Mouse (Mus musculus) heart, embryonic 14.5 days (tissue): Measurements from ENCODE around the gene Litaf. TPM values are rescaled to one million over a fixed set of nuclear protein-coding genes. Genes with fewer than 3 reads are reported as not detected.

ENCODE experiments used
- ATAC-seq: fragments of 200-750 bp; cut with Nextera tagmentation; 2 replicates; pipeline ENCODE4 v1.8.0; 2017; ENCODE audit warnings: low read depth, moderate TSS enrichment; ENCODE audit not compliant: insufficient number of reproducible peaks, insufficient read depth, low FRiP score
- H3K27ac ChIP-seq, 2 experiments: fragments of 200-500 bp in 1 of 2; fragments of 300-500 bp in 1 of 2; sonication (generic) in 1 of 2; replicated peaks in 1 of 2; 2 replicates each; pipeline ENCODE4 v1.5.1; 2012 to 2014; ENCODE audit warnings: low read depth in 2 of 2, low read length in 2 of 2, control low read depth in 1 of 2, mild to moderate bottlenecking in 1 of 2, mixed read lengths in 1 of 2; ENCODE audit not compliant: control insufficient read depth in 1 of 2, insufficient read depth in 1 of 2
- H3K27me3 ChIP-seq: fragments of 300-500 bp; sonication (generic); 2 replicates; pipeline ENCODE4 v1.6.1; 2014; ENCODE audit warnings: mild to moderate bottlenecking, low read length, control low read depth; ENCODE audit not compliant: control insufficient read depth, insufficient read depth
- H3K36me3 ChIP-seq: fragments of 300-500 bp; sonication (generic); 2 replicates; pipeline ENCODE4 v1.6.1; 2014; ENCODE audit warnings: mild to moderate bottlenecking, control low read depth, low read length, mixed read lengths; ENCODE audit not compliant: control insufficient read depth, insufficient read depth
- H3K4me1 ChIP-seq, 2 experiments: fragments of 200-500 bp in 1 of 2; fragments of 300-500 bp in 1 of 2; sonication (generic) in 1 of 2; 2 replicates each; pipeline ENCODE4 v1.6.1; 2012 to 2014; ENCODE audit warnings: low read length in 2 of 2, control low read depth in 1 of 2, mixed read lengths in 1 of 2; ENCODE audit not compliant: control insufficient read depth in 2 of 2, insufficient read depth in 2 of 2
- H3K4me2 ChIP-seq: fragments of 300-500 bp; sonication (generic); 2 replicates; pipeline ENCODE4 v1.6.1; 2014; ENCODE audit warnings: mild to moderate bottlenecking, low read length
- H3K4me3 ChIP-seq, 2 experiments: fragments of 200-500 bp in 1 of 2; fragments of 300-500 bp in 1 of 2; sonication (generic) in 1 of 2; 2 replicates each; pipeline ENCODE4 v1.5.1; 2012 to 2014; ENCODE audit warnings: low read length in 2 of 2, mild to moderate bottlenecking in 2 of 2, control low read depth in 1 of 2, low read depth in 1 of 2, moderate library complexity in 1 of 2; ENCODE audit not compliant: control insufficient read depth in 1 of 2, insufficient read depth in 1 of 2
- H3K9ac ChIP-seq: fragments of 300-500 bp; sonication (generic); 2 replicates; pipeline ENCODE4 v1.6.1; 2014; ENCODE audit warnings: mild to moderate bottlenecking, low read length
- H3K9me3 ChIP-seq: fragments of 300-500 bp; sonication (generic); 2 replicates; pipeline ENCODE4 v1.6.1; 2016; ENCODE audit warnings: low read length, control low read depth; ENCODE audit not compliant: control insufficient read depth
- WGBS: fragments of 180-500 bp; shearing (Covaris S2); extraction: QIAGEN DNeasy Blood & Tissue Kit; methylation state at CpG from one replicate; pipeline ENCODE4 v1.1.7; 2014; 5-methylcytosine and 5-hydroxymethylcytosine counted together
- polyA plus RNA-seq: library from polyadenylated mRNA; unstranded; fragments of >200 nt; fragmentation: Nextera tagmentation; extraction: Ambion mirVana; gene quantifications from 2 replicates; pipeline ENCODE4 v1.2.1, GENCODE M21; 2014

Litaf gene
- polyA plus RNA-seq, 1 experiment from 2014 or later = 71.8 TPM

DNA sequence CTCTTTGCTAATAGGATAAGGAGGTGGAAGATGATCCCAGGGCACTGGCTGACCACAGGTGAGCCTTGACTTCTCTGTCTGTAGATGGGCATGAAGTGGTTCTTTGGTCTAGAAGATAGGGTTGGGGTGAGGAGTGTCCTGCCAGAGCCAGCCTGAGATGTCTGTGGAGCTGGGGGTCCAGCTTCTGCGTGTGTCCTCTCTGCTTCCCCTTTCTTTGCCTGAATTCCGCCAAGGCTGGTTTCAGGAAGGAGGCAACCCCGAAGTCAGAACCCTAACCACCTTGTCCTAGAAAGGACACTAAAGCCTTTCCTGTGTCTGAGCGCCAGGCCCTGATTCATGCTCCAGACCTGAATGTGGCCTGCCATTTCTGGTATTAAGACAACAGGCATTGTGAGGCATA is 54.0 kb downstream of the Litaf start:
- 85% methylated on average over 4 of the region's 4 CpGs for WGBS
- Histone ChIP-seq H3K4me3 (no peak overlapping the region), H3K4me1 (peaks cover 37 to 38% of the 10 kb centered on the region in 2 experiments), H3K27me3 (no peaks in the 10 kb centered on the region), H3K27ac (peak overlapping the region; percentile 69 to 81), H3K9me3 (no peaks in the 10 kb centered on the region), H3K9ac (no peak overlapping the region), H3K4me2 (no peak overlapping the region), H3K36me3 (no peaks in the 10 kb centered on the region)
- no peak for ATAC-seq

DNA sequence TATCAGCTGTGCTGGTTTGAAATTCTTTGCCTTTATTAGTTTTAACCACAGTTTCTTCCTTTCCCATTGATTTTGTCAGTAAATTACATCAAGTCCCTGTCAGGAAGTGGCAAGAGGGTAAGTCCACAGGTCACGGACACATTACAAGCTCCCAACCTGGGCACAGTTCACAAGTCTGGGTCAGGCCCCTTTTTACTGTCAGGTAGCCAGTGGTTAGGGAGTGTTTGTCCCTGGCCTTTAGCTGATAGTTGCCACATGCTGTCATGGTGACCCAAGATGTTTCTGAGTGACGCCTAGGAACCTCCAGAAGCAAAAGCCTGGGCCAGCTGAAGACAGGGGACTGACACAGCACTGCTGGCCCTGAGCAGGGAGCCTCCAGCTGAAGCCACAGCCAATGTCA is 54.8 kb downstream of the Litaf start:
- no peak overlapping the region for H3K4me3 ChIP-seq
- H3K27ac ChIP-seq = no peak overlapping the region
- H3K27me3 ChIP-seq = no peaks in the 10 kb centered on the region
- H3K4me2 ChIP-seq = no peak overlapping the region
- H3K9ac ChIP-seq = no peak overlapping the region
- H3K9me3 ChIP-seq = no peaks in the 10 kb centered on the region
- H3K4me1 ChIP-seq = peaks cover 34 to 38% of the 10 kb centered on the region in 2 experiments
- 89% methylated on average over 2 of the region's 2 CpGs for WGBS
- H3K36me3 ChIP-seq = no peaks in the 10 kb centered on the region
- ATAC-seq = no peak

DNA sequence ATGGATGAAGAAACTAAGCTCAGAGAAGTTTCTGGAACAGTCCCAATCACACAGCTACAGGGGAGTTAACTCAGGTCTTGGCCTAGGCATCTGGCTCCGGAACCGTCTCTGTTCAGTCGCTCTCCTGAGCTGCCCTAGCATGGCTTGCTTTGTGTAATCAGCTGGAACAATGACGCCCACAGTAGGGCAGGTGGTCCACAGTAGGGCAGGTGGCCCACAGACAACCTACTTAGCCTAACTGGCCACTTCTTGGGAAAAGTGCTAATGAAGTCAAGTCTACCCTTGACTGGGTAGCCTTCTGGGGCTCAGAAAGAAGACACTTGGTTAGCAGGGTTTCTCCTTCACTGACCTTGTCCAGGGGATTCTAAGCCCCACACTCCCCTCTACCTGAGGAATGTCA is 55.7 kb downstream of the Litaf start:
- no peak for ATAC-seq
- H3K4me3 ChIP-seq = no peak overlapping the region
- H3K9ac ChIP-seq = no peak overlapping the region
- no peak overlapping the region for H3K27ac ChIP-seq
- H3K9me3 ChIP-seq = no peaks in the 10 kb centered on the region
- peaks cover 34 to 38% of the 10 kb centered on the region in 2 experiments for H3K4me1 ChIP-seq
- no peaks in the 10 kb centered on the region for H3K36me3 ChIP-seq
- 96% methylated on average over 4 of the region's 4 CpGs for WGBS
- no peaks in the 10 kb centered on the region for H3K27me3 ChIP-seq
- no peak overlapping the region for H3K4me2 ChIP-seq

DNA sequence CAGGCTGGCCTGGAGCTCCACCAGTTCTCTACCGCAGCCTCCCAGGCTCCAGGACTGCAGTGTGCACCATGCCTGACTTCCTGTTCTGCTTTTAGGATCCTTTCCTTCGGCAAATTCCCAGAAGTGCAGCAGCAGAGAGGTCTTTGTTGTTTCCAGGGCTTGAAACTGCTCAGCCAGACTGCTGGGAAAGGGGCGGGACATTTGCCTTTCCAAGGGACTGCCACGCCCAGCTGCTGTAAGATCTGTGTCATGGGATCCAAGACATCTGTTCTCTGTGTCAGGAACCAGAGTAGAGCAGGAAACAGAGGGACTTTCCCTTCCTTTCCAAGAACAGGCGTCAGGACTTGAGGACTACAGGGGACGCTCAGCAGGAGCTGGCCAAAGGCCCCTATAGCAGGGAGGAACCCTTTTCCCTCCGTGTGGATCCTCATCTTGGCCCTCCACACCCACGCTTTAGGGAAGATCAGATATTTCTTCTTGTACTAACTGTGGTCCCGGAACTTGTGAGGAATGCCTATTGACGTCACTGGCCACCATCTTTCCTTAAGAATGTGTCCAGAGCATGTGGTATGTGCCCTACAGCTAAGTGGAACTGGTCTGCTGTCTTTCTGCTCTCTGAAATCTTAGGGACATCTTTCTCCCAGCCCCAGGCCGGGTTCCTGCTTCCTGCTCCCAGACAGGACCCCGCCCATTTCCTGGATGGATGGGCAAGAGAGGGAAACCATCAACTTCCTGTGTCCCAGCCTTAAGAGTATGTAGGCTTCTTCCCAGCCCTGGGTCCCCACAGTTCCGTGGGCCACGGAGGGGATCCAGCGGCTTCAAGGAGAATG is 57.6 kb downstream of the Litaf start:
- H3K9me3 ChIP-seq = peaks cover 4% of the 10 kb centered on the region; the same call in 1 of the 2 replicates
- H3K4me3 ChIP-seq = 0 out of 4 replicates have a peak overlapping the region, but pooled peaks of 1 of the 2 experiments have one; percentile 4
- H3K36me3 ChIP-seq = no peaks in the 10 kb centered on the region
- peak overlapping the region; percentile 45 for H3K9ac ChIP-seq
- 32% methylated on average over 15 of the region's 15 CpGs for WGBS
- peak; percentile 85 for ATAC-seq
- peak overlapping the region; percentile 41 for H3K4me2 ChIP-seq
- peaks cover 34 to 38% of the 10 kb centered on the region in 2 experiments for H3K4me1 ChIP-seq
- no peaks in the 10 kb centered on the region for H3K27me3 ChIP-seq
- H3K27ac ChIP-seq = peak overlapping the region; percentile 92 to 94

DNA sequence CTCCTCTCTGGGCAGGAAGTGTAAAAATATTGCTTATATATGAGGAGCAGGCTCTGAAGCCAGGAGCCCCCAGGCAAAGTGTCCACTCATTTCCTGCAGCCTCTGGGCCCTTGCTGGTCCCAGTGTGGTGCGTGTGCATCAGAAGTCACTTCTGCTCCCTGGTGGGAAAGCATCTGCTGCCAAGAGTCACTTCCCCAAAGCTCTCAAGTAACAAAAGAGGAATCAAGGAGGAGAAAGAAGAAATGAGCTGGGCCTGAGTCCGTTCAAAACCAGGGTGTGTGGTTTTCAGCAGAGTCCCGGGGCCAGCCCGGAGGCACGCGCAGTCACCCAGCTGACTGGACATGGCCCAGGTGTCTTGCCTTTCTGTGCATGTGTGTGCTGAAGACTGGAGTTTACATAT is 59.9 kb downstream of the Litaf start:
- H3K4me2 ChIP-seq = no peak overlapping the region
- no peak overlapping the region for H3K9ac ChIP-seq
- H3K36me3 ChIP-seq = no peaks in the 10 kb centered on the region
- no peaks in the 10 kb centered on the region for H3K27me3 ChIP-seq
- H3K4me3 ChIP-seq = no peak overlapping the region
- peak overlapping the region; percentile 40 to 92; a peak in 3 of 4 replicates for H3K27ac ChIP-seq
- no peak for ATAC-seq
- peaks cover 21 to 22% of the 10 kb centered on the region in 2 experiments for H3K4me1 ChIP-seq
- peaks cover 4% of the 10 kb centered on the region; the same call in 1 of the 2 replicates for H3K9me3 ChIP-seq
- WGBS = 67% methylated on average over 6 of the region's 6 CpGs

DNA sequence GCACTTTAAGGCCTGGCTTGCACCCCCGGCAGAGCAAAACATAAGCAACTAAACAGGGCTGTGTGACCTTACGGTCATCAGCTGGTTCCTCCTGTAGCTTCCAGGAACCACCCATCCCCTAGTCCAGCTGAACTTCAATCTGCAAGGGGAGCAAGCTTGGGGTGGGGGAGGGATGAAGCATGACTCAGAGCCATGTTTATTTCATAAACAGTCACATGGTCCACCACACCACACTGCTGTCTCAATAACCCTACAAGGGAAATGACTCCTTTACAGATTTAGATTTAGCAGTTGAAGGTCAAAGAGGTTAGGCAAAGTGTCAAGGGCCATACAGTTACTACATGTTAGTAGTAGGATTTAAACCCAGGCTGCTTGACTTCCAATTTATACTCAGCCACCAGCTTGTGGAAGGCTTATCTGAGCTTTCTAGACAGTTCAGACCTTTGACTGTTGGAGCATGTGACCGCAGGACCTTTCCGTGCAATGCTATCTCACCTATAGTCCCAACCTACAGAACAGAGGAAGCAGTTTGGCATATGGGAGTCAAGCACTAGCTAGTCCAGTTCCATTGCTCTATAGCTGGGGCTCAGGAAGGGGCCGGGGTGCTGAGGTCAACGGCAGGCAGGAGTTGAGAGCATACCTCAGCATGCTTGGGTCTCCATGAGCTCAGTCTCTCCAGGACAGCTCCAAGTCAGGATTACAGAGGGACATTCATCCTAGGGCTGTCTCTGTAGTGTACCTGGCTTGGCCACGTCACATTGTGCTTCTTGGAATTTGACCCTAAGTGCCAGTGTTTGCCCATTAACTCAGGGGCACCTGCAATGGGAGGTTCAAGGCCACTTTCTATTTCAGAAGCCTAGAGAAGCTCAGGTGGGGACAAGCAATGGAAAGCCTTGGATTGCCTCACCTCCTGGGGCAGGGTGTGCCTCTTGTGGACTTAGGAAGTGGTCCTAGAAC is 64.0 kb downstream of the Litaf start:
- 83% methylated on average over 7 of the region's 7 CpGs for WGBS
- Histone ChIP-seq H3K36me3 (no peaks in the 10 kb centered on the region), H3K27me3 (no peaks in the 10 kb centered on the region), H3K4me2 (no peak overlapping the region), H3K9ac (no peak overlapping the region), H3K4me3 (no peak overlapping the region), H3K27ac (no peak overlapping the region), H3K4me1 (peaks cover 0 to 4% of the 10 kb centered on the region in 2 experiments; a peak in 2 of 4 replicates), H3K9me3 (peaks cover 6% of the 10 kb centered on the region)
- no peak for ATAC-seq

DNA sequence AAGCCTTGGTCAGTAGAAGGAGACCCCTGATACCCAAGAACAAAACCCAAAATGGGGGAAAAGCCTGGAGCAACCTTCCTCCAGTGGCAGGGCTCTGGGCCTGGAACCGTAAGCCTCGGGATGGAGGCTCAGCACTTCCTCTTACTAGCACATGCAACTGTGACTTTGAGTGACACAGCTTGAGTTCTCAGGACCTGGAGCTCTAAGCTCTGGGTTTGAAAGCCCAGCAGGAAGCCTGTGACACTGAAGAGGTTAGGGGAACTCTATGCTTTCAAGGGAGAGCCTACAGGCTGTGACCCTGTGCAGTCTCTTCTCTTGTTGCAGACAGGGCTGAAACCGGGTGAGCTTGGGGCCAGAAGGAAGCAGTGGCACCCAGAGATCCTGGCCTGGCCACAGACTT is 66.1 kb downstream of the Litaf start:
- H3K36me3 ChIP-seq = no peaks in the 10 kb centered on the region
- ATAC-seq = no peak
- H3K4me3 ChIP-seq = no peak overlapping the region
- peaks cover 6% of the 10 kb centered on the region for H3K9me3 ChIP-seq
- peaks cover 0 to 4% of the 10 kb centered on the region in 2 experiments; a peak in 2 of 4 replicates for H3K4me1 ChIP-seq
- H3K9ac ChIP-seq = no peak overlapping the region
- WGBS = 45% methylated on average over 3 of the region's 3 CpGs
- no peak overlapping the region for H3K27ac ChIP-seq
- no peaks in the 10 kb centered on the region for H3K27me3 ChIP-seq
- H3K4me2 ChIP-seq = no peak overlapping the region
